Mouse (Mus musculus) lung, adult 2 months (tissue): ENCODE measurements at regions not wholly inside any gene's neighbourhood (a gene's known extent, or its start where the extent isn't known, plus 50 kb on each side); places are given as distances from the start of the nearest gene placed in this dataset.

Experiments
- CTCF ChIP-seq: fragments of 200-500 bp; IDR thresholded peaks from 2 replicates; pipeline ENCODE4 v1.5.1; 2011; ENCODE audit warnings: mild to moderate bottlenecking, low read length, control low read depth; ENCODE audit not compliant: insufficient read depth
- POLR2A ChIP-seq: fragments of 200-500 bp; IDR thresholded peaks from 2 replicates; pipeline ENCODE4 v1.6.1; 2011; ENCODE audit warnings: low read depth, mild to moderate bottlenecking, control low read depth, low read length, borderline replicate concordance; ENCODE audit errors: extremely low read depth

- no peak for TF ChIP-seq POLR2A
- no peak for TF ChIP-seq CTCF
Measured at GRCm38 (mm10) chr2:147886191-147886590, 160.6 kb downstream of the Foxa2 start.
